Mouse (Mus musculus): Measurements from ENCODE around the gene Xrra1. TPM values are rescaled to one million over a fixed set of nuclear protein-coding genes. Genes with fewer than 3 reads are reported as not detected.

The Xrra1 gene
- polyA plus RNA-seq, 1 experiment from 2014 or later, result 0.44 TPM

DNA sequence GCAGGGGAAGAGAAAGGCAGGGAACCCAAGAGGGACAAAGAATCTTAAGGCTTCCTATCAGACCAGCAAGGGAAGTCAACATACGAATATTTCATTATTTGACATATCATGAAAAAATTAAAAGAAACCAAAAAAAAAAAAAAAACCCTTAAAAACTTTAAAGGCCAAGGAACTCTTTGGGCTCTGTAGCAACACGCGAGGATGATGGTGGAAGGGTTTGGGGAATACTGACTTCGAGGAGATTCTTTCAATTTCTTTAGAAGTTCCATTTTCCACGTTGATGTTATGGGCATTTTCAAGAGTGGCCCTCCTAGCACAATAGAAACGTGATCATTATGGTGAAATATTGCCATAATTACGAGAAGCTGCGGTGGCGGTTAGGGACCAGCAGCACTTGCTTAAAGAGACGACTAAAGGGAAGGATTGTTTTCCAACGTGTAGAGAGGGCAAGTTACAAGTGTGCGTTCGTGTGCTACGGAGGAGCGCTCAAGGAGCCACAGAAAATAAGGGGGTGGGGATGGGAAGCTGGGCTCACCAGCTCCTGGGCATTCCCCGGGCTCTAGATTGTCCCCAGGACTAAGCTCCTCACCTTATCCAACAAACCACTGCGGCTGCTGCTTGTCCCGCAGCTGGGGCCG is 622 bp upstream of the Xrra1 start:
- DNase-seq (ENCODE audit: low spot score, missing footprints) (no peak), ATAC-seq (ENCODE audit: low FRiP score) (peak; percentile 71)
- no peaks in the 10 kb centered on the region for H3K27me3 ChIP-seq (ENCODE audit: control insufficient read depth, insufficient read depth, low read length)
- H3K36me3 ChIP-seq (ENCODE audit: control insufficient read depth, insufficient read depth, low read length), result peaks cover 2% of the 10 kb centered on the region; the same call in 1 of the 2 replicates
- no peaks in the 10 kb centered on the region for H3K9me3 ChIP-seq (ENCODE audit: control insufficient read depth, low read length)
- peak overlapping the region; percentile 79 for H3K4me3 ChIP-seq (ENCODE audit: low read depth, low read length)
- H3K27ac ChIP-seq (ENCODE audit: low read depth, low read length), result peak overlapping the region; percentile 32; the same call in 1 of the 2 replicates
- WGBS, result 1% methylated on average over 19 of the region's 19 CpGs
- H3K4me1 ChIP-seq (ENCODE audit: control insufficient read depth, insufficient read depth, low read length), result peaks cover 15% of the 10 kb centered on the region
- peak overlapping the region; percentile 96 for H3K9ac ChIP-seq (ENCODE audit: low read length)
- peak overlapping the region; percentile 72 for H3K4me2 ChIP-seq

DNA sequence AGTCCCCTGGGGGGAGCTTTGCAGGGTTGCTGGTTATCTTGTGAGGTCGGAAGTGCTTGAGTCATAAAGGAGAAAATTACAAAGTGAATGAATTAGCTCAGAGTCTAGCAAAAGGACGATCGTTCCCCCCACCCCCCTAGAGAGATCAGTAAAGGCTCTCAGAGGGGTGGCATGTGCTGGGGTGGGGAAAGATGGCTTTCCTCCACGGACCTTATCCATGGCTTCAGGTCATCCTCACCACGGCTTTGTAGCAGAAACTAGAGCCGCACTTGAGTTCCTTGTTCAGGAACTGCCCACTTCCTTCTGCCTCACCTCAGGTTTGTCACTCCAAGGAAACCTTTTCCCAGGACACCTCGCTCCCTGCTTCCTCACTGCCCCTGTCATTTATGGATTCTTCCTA is 4.4 kb downstream of the Xrra1 start, which contains the start of gene Spcs2:
Gene Spcs2 (minus strand): TSS at position 101 of the 400 bp plus-strand sequence.
- H3K9ac ChIP-seq (ENCODE audit: low read length), result no peak within 1 kb of the TSS
- WGBS, result 62% methylated on average over 7 of the region's 7 CpGs
- no peaks in the 10 kb centered on the region for H3K9me3 ChIP-seq (ENCODE audit: control insufficient read depth, low read length)
- H3K27ac ChIP-seq (ENCODE audit: low read depth, low read length), result no peak within 1 kb of the TSS
- H3K4me2 ChIP-seq, result no peak within 1 kb of the TSS
- no peak for ATAC-seq (ENCODE audit: low FRiP score)
- H3K36me3 ChIP-seq (ENCODE audit: control insufficient read depth, insufficient read depth, low read length), result no peaks in the 10 kb centered on the region
- no peak for DNase-seq (ENCODE audit: low spot score, missing footprints)
- no peaks in the 10 kb centered on the region for H3K27me3 ChIP-seq (ENCODE audit: control insufficient read depth, insufficient read depth, low read length)
- H3K4me3 ChIP-seq (ENCODE audit: low read depth, low read length), result no peak within 1 kb of the TSS
- peaks cover 11% of the 10 kb centered on the region; the same call in 1 of the 2 replicates for H3K4me1 ChIP-seq (ENCODE audit: control insufficient read depth, insufficient read depth, low read length)

DNA sequence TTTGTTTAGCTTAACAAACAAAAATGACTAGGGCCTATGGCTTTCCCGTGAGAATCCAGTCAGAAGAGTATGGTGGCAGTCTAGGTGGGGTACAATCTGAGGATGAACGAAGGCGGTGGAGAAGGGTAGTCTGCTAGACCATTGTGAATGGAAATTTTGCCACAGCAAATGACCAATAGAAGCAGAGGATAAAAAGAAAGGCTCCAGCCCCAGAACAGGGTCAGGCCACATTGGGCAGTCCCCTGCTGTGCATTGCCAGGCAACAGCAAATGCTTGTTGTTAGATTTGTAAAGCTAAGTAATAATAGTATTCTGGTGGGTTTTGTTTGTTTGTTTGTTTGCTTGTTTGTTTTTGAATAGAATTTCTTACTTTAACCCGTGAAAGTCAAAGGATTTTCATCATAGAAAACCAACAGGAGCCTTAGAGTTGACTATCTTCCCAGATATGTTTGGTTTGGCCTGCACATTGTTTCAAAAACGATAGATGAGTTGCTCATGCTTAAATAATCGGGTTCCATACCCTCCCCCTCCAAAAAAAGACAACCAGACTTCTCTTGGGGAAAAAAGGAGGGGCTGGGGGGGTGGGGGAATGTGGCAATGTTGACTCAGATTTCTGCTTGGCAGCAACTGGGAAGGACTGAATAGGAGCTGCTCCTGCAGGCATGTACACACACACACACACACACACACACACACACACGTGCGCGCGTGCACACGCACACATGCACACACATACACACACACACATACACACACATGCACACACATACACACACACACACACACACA is 5.5 kb downstream of the Xrra1 start:
- H3K27ac ChIP-seq (ENCODE audit: low read depth, low read length), result no peak overlapping the region
- ATAC-seq (ENCODE audit: low FRiP score), result 0 out of 2 replicates have a peak, but pooled peaks have one; percentile 50
- no peaks in the 10 kb centered on the region for H3K27me3 ChIP-seq (ENCODE audit: control insufficient read depth, insufficient read depth, low read length)
- no peak overlapping the region for H3K4me2 ChIP-seq
- no peak overlapping the region for H3K4me3 ChIP-seq (ENCODE audit: low read depth, low read length)
- H3K9me3 ChIP-seq (ENCODE audit: control insufficient read depth, low read length), result no peaks in the 10 kb centered on the region
- H3K36me3 ChIP-seq (ENCODE audit: control insufficient read depth, insufficient read depth, low read length), result no peaks in the 10 kb centered on the region
- 48% methylated on average over 11 of the region's 11 CpGs for WGBS
- peak; percentile 87 for DNase-seq (ENCODE audit: low spot score, missing footprints)
- H3K4me1 ChIP-seq (ENCODE audit: control insufficient read depth, insufficient read depth, low read length), result peaks cover 7% of the 10 kb centered on the region; the same call in 1 of the 2 replicates
- H3K9ac ChIP-seq (ENCODE audit: low read length), result no peak overlapping the region

GRCm38 (mm10) chr7:99865219-99865618 is 6.3 kb downstream of the Xrra1 start:
- Histone ChIP-seq H3K27me3 (ENCODE audit: control insufficient read depth, insufficient read depth, low read length) (no peaks in the 10 kb centered on the region), H3K9me3 (ENCODE audit: control insufficient read depth, low read length) (no peaks in the 10 kb centered on the region), H3K4me2 (no peak overlapping the region), H3K27ac (ENCODE audit: low read depth, low read length) (no peak overlapping the region), H3K9ac (ENCODE audit: low read length) (no peak overlapping the region), H3K36me3 (ENCODE audit: control insufficient read depth, insufficient read depth, low read length) (no peaks in the 10 kb centered on the region), H3K4me3 (ENCODE audit: low read depth, low read length) (no peak overlapping the region), H3K4me1 (ENCODE audit: control insufficient read depth, insufficient read depth, low read length) (peaks cover 7% of the 10 kb centered on the region; the same call in 1 of the 2 replicates)
- ATAC-seq (ENCODE audit: low FRiP score), result no peak
- WGBS, result 42% methylated on average over 3 of the region's 3 CpGs
- DNase-seq (ENCODE audit: low spot score, missing footprints), result peak; percentile 72

DNA sequence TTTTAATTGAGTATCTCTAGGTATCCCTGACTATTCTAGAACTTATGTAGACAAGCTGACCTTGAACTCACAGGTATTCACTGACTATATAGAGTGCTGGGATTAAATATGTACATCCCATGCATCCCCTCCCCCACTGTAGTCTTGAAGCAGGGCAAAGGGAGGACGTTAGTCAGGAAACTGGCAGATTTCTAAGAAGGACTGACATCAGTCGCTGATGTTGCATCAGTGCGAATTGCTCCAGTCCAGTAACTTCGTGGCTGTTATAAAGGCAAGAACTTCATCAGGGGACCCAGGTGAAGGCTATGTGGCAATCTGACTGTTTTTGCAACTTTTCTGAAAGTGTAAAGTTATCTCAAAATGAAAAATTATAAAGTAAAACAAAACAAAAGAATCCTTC is 10.4 kb downstream of the Xrra1 start:
- H3K9me3 ChIP-seq (ENCODE audit: control insufficient read depth, low read length), result no peaks in the 10 kb centered on the region
- DNase-seq (ENCODE audit: low spot score, missing footprints), result no peak
- no peak overlapping the region for H3K4me2 ChIP-seq
- WGBS, result 77% methylated on average over 4 of the region's 4 CpGs
- H3K4me3 ChIP-seq (ENCODE audit: low read depth, low read length), result no peak overlapping the region
- no peak for ATAC-seq (ENCODE audit: low FRiP score)
- no peaks in the 10 kb centered on the region for H3K36me3 ChIP-seq (ENCODE audit: control insufficient read depth, insufficient read depth, low read length)
- no peak overlapping the region for H3K9ac ChIP-seq (ENCODE audit: low read length)
- H3K27ac ChIP-seq (ENCODE audit: low read depth, low read length), result no peak overlapping the region
- H3K27me3 ChIP-seq (ENCODE audit: control insufficient read depth, insufficient read depth, low read length), result no peaks in the 10 kb centered on the region
- H3K4me1 ChIP-seq (ENCODE audit: control insufficient read depth, insufficient read depth, low read length), result no peaks in the 10 kb centered on the region

DNA sequence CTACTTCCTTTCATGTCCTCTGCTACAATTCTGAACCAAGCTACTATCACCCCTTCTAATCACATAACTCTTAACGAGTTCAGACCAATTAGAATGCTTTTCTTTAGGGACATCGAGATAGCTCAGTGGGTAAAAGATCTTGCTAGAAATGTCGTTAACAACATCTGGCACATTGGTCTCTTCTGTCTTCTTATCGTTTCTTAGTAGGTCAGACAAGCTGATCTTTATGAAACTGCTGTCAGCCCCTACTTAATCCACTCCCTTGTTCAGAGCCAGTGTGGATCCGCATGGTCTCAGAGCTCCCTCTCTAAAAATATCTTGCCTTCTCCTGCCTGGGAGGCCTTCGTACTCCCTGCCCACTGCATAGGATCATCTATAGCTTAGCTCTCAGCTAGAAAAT is 15.0 kb downstream of the Xrra1 start:
- Histone ChIP-seq H3K9me3 (ENCODE audit: control insufficient read depth, low read length) (no peaks in the 10 kb centered on the region), H3K9ac (ENCODE audit: low read length) (no peak overlapping the region), H3K4me3 (ENCODE audit: low read depth, low read length) (no peak overlapping the region), H3K4me2 (no peak overlapping the region), H3K4me1 (ENCODE audit: control insufficient read depth, insufficient read depth, low read length) (no peaks in the 10 kb centered on the region), H3K27ac (ENCODE audit: low read depth, low read length) (no peak overlapping the region), H3K27me3 (ENCODE audit: control insufficient read depth, insufficient read depth, low read length) (no peaks in the 10 kb centered on the region), H3K36me3 (ENCODE audit: control insufficient read depth, insufficient read depth, low read length) (no peaks in the 10 kb centered on the region)
- DNase-seq (ENCODE audit: low spot score, missing footprints) (no peak), ATAC-seq (ENCODE audit: low FRiP score) (no peak)
- WGBS, result 79% methylated on average over 6 of the region's 6 CpGs

DNA sequence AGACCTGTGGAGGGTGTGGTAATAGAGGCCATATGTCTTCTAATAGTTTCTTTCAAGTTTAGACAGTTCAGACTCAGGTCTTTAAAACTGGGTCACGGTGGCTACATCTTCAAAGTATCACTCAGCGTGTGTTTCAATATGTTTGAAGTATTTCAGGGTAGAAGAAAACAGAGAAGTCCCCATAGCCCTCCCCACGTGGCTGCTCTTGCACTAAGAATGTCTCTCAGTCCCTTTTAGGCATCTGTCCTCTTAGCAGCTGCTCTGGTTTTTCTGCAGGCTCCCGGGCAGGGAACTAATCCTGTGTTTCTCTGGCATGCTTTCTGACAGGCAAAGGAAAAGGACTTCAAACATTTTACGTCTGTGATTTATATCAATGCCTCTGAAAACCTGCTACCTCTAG is 17.0 kb downstream of the Xrra1 start:
- no peaks in the 10 kb centered on the region for H3K36me3 ChIP-seq (ENCODE audit: control insufficient read depth, insufficient read depth, low read length)
- ATAC-seq (ENCODE audit: low FRiP score) (no peak), DNase-seq (ENCODE audit: low spot score, missing footprints) (no peak)
- H3K27me3 ChIP-seq (ENCODE audit: control insufficient read depth, insufficient read depth, low read length), result no peaks in the 10 kb centered on the region
- 50% methylated on average over 5 of the region's 5 CpGs for WGBS
- no peak overlapping the region for H3K27ac ChIP-seq (ENCODE audit: low read depth, low read length)
- H3K4me3 ChIP-seq (ENCODE audit: low read depth, low read length), result no peak overlapping the region
- H3K4me1 ChIP-seq (ENCODE audit: control insufficient read depth, insufficient read depth, low read length), result no peaks in the 10 kb centered on the region
- no peaks in the 10 kb centered on the region for H3K9me3 ChIP-seq (ENCODE audit: control insufficient read depth, low read length)
- H3K4me2 ChIP-seq, result no peak overlapping the region
- no peak overlapping the region for H3K9ac ChIP-seq (ENCODE audit: low read length)

GRCm38 (mm10) chr7:99876345-99876744 is 17.4 kb downstream of the Xrra1 start:
- ATAC-seq (ENCODE audit: low FRiP score), result peak; percentile 46; the same call in 1 of the 2 replicates
- under 1% methylated on average over 3 of the region's 3 CpGs for WGBS
- Histone ChIP-seq H3K4me1 (ENCODE audit: control insufficient read depth, insufficient read depth, low read length) (no peaks in the 10 kb centered on the region), H3K9me3 (ENCODE audit: control insufficient read depth, low read length) (no peaks in the 10 kb centered on the region), H3K27me3 (ENCODE audit: control insufficient read depth, insufficient read depth, low read length) (no peaks in the 10 kb centered on the region), H3K27ac (ENCODE audit: low read depth, low read length) (no peak overlapping the region), H3K9ac (ENCODE audit: low read length) (no peak overlapping the region), H3K4me3 (ENCODE audit: low read depth, low read length) (no peak overlapping the region), H3K36me3 (ENCODE audit: control insufficient read depth, insufficient read depth, low read length) (no peaks in the 10 kb centered on the region), H3K4me2 (no peak overlapping the region)
- DNase-seq (ENCODE audit: low spot score, missing footprints), result peak; percentile 96

DNA sequence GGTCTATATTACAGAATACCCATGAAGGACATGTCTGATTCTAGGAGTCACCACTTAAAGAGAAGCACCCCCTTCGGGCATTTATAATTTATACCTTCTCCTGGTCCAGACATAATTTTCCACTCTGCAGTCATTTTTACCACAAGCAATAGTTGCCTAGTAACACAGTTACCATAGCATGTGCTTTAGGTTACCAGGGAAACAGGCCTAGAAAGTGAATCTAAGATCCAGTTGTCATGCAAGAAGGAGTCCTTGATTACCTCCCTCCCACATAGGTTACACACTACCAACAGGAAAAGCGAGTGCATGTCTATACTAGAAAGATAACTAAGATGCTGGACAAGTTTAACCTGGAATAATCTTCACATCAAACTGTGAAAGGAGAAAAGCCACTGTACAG is 19.3 kb downstream of the Xrra1 start:
- DNase-seq (ENCODE audit: low spot score, missing footprints) (no peak), ATAC-seq (ENCODE audit: low FRiP score) (no peak)
- H3K9ac ChIP-seq (ENCODE audit: low read length), result no peak overlapping the region
- no peaks in the 10 kb centered on the region for H3K9me3 ChIP-seq (ENCODE audit: control insufficient read depth, low read length)
- H3K4me1 ChIP-seq (ENCODE audit: control insufficient read depth, insufficient read depth, low read length), result no peaks in the 10 kb centered on the region
- no peaks in the 10 kb centered on the region for H3K36me3 ChIP-seq (ENCODE audit: control insufficient read depth, insufficient read depth, low read length)
- H3K27ac ChIP-seq (ENCODE audit: low read depth, low read length), result no peak overlapping the region
- H3K4me3 ChIP-seq (ENCODE audit: low read depth, low read length), result no peak overlapping the region
- no peaks in the 10 kb centered on the region for H3K27me3 ChIP-seq (ENCODE audit: control insufficient read depth, insufficient read depth, low read length)
- H3K4me2 ChIP-seq, result no peak overlapping the region
- WGBS, result 71% methylated on average over 2 of the region's 2 CpGs
